Comparison of ENCODE assay signal across 9 mouse cellular contexts in the genomic region with DNA sequence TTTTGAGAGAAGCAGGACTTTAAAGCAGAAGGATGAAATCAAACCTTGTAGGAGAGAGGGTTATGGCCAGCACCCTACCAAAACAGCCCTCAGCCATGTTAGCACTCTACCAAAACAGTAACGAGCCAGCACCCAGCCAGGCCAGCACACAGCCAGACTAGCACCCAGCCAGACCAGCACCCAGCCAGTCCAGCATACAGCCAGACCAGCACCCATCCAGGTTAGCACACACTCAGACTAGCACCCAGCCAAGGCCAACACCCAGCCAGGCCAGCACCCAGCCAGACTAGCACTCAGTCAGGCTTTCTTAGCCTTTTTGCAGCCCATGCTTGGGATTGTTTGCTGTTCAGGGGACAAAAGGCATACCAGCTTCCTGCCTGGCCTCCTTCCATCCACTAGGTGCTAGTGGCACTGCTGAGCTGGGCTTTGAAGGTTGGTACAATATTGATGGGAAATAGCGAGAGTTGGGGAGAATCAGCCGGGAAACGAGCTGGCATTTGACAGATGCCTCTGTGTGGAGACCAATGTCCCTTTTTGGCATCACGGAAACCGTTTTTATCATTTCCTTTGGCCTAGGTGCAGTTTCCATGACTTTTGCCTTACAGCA.
DNase-seq lines count a peak whose midpoint lies in the region; ATAC-seq and TF ChIP-seq lines count a peak whose summit lies in the region.
"Had no signal": no experiment of that assay in that cellular context is flagged by ENCODE, and none has a peak within 500 bp of the region (broad histone marks: within the 10 kb centered on the region; RNA-seq: fewer than 3 reads in every experiment).

No protein-coding gene starts in this region.

- H3K27ac ChIP-seq in kidney, adult 2 months (ENCODE audit: insufficient read depth, low read depth, low read length) = no peak overlapping the region
- peak overlapping the region; percentile 65 for H3K27ac ChIP-seq in embryonic facial prominence, embryonic 10.5 days (replicated peaks)
- H3K27ac ChIP-seq: macrophage had no signal

- in situ Hi-C loops in Patski (cut with MboI; ENCODE audit: low pct_unique_long_range_greater_than_20kb) = loop anchor here (5.0 to 10.0 kb wide), 3 partner anchors 467 to 912 kb away; no protein-coding TSS in a partner anchor

- POLR2A ChIA-PET in Patski (lab: Charles Lee) = interaction anchor here (1.1 kb wide), 1 partner anchor 19 kb away, joined by 3 read pairs; no protein-coding TSS in a partner anchor

- no peak overlapping the region for H3K4me3 ChIP-seq in kidney, adult 2 months (ENCODE audit: insufficient read depth, low read depth, low read length)
- H3K4me3 ChIP-seq in embryonic facial prominence, embryonic 10.5 days = no peak overlapping the region

- peak; percentile 24 for DNase-seq in kidney, adult 2 months
- no peak for DNase-seq in kidney, adult 9 months
- no peak for DNase-seq in Patski (ENCODE audit: low read depth, low spot score)
- peak; percentile 26 for DNase-seq in embryonic facial prominence, embryonic 10.5 days (ENCODE audit: low spot score)
- peak; percentile 34 for DNase-seq in kidney, postnatal 14 days
- DNase-seq in frontal cortex, postnatal 10 days (ENCODE audit: low spot score in 2 of 2) = no peak
- no peak for DNase-seq in urinary bladder, postnatal 36 days (ENCODE audit: low spot score in 2 of 2)

- CTCF ChIA-PET in Patski (lab: Charles Lee) = interaction anchor here (0.7 to 2.9 kb wide), 5 partner anchors 20 to 915 kb away, joined by 3 to 8 read pairs (median 4); no protein-coding TSS in a partner anchor

- no peaks in the 10 kb centered on the region for H3K9me3 ChIP-seq in embryonic facial prominence, embryonic 10.5 days

- no peak for ATAC-seq in Patski
- no peak for ATAC-seq in frontal cortex, adult (ENCODE audit: low TSS enrichment)

- TF ChIP-seq POLR2A in kidney, adult 2 months (IDR thresholded peaks at IDR 0.05; ENCODE audit: low read depth, low read length) = no peak

- no peak; the same call in 1 of the 2 replicates for TF ChIP-seq CTCF in kidney, adult 2 months (conservative IDR thresholded peaks at IDR 0.05; ENCODE audit: insufficient read depth, insufficient read length, low read depth, low read length)
- TF ChIP-seq CTCF in Patski (IDR thresholded peaks at IDR 0.05) = peak; percentile 42

- H3K27me3 ChIP-seq in kidney, adult 2 months (replicated peaks; ENCODE audit: control insufficient read depth, insufficient read depth, low read length) = no peaks in the 10 kb centered on the region
- H3K27me3 ChIP-seq in Patski = no peaks in the 10 kb centered on the region
- H3K27me3 ChIP-seq in embryonic facial prominence, embryonic 10.5 days (replicated peaks; ENCODE audit: low read depth, poor library complexity, severe bottlenecking) = no peaks in the 10 kb centered on the region

- 26% methylated on average over 6 of the region's 6 CpGs for WGBS in kidney, adult 2 months
- WGBS in embryonic facial prominence, embryonic 10.5 days = 66% methylated on average over 6 of the region's 6 CpGs

- H3K36me3 ChIP-seq in kidney, adult 2 months (ENCODE audit: control insufficient read depth, insufficient read depth, low read length) = no peaks in the 10 kb centered on the region
- no peaks in the 10 kb centered on the region for H3K36me3 ChIP-seq in embryonic facial prominence, embryonic 10.5 days (replicated peaks)

- H3K4me1 ChIP-seq in kidney, adult 2 months (ENCODE audit: control insufficient read depth, insufficient read depth, low read length) = no peaks in the 10 kb centered on the region
- peaks cover 10% of the 10 kb centered on the region; the same call in 1 of the 2 replicates for H3K4me1 ChIP-seq in embryonic facial prominence, embryonic 10.5 days

Comparison
In these comparisons a context has a peak if more than half of its experiments do, and no peak if none do; other contexts are left out.
1. DNase-seq: peak in kidney, adult 2 months (single experiment), embryonic facial prominence, embryonic 10.5 days (single experiment) and kidney, postnatal 14 days (single experiment); none in kidney, adult 9 months (single experiment), Patski (single experiment), frontal cortex, postnatal 10 days (0 of 2) and urinary bladder, postnatal 36 days (0 of 2).